Mouse (Mus musculus) bone marrow macrophage, adult 2 months (primary cell): ENCODE measurements around the gene Tubb2b.

Experiments
- CTCF ChIP-seq: IDR thresholded peaks from 2 replicates; pipeline ENCODE4 v1.5.1; 2012; ENCODE audit warnings: low read depth, mild to moderate bottlenecking, low read length, moderate library complexity
- POLR2A ChIP-seq: IDR thresholded peaks from 2 replicates; pipeline ENCODE4 v1.6.1; 2012; ENCODE audit warnings: mild to moderate bottlenecking, low read depth, low read length, borderline replicate concordance

DNA sequence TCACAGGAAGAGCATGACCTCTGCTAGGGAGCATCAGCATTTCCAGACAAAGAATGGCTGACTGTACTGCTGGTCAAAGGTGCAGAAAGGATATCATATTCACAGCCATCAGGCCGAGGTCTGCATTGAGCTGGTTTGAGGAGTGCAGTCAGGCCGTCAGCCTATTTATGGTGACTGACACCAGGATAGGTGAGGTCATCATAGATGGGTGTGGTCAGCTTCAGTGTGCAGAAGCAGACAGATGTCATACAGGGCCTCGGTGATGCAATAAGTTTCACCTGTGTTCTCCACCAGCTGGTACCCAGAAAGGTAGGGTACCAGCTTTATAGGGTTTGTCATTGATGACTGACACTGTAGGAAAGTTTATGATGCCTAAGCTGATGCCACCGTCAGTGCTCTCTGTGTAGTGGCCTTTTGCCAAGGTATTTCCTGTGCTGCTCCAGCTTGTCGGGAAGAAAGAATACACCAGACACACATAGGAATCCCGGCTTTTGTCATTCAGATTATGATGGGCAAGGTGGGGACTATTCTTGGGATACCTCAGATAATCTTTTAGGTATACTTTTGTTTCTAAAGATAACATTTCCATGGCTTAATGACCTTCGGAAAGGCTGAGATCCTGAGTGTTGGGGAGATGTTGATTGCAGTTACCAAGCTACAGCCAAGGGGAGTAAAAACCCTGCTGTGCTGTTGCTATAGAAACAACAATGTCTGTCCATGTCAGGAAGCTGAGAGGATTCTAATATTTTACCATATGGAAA is 43.0 kb downstream of the Tubb2b start:
- no peak for TF ChIP-seq POLR2A
- no peak for TF ChIP-seq CTCF
